Mouse (Mus musculus): ENCODE measurements around the gene Sult3a1.
"Not testable (repeated sequence)": the region's sequence is repeated elsewhere in the genome, so short reads cannot be mapped to it uniquely, and the experiment has no call there.

Gene Sult3a1

GRCm38 (mm10) chr10:33857421-33857820, at the start of gene Sult3a1:
Sult3a1 (plus strand) TSS chr10:33857721.
- no peak for DNase-seq (ENCODE audit: low read depth, low spot score)

GRCm38 (mm10) chr10:33811807-33812206, 45.7 kb upstream of the Sult3a1 start:
- DNase-seq (ENCODE audit: low read depth, low spot score) = no peak

- no peak for DNase-seq (ENCODE audit: low read depth, low spot score)
Measured at GRCm38 (mm10) chr10:33814266-33814665, 43.3 kb upstream of the Sult3a1 start.

- DNase-seq (ENCODE audit: low read depth, low spot score) = no peak
Measured at GRCm38 (mm10) chr10:33816923-33817322, 40.6 kb upstream of the Sult3a1 start.

- no peak for DNase-seq (ENCODE audit: low read depth, low spot score)
Measured at GRCm38 (mm10) chr10:33820892-33821291, 36.6 kb upstream of the Sult3a1 start.

- DNase-seq (ENCODE audit: low read depth, low spot score) = no peak
Measured at GRCm38 (mm10) chr10:33865994-33866393, 8.5 kb downstream of the Sult3a1 start.

GRCm38 (mm10) chr10:33870441-33870840, 12.9 kb downstream of the Sult3a1 start:
- DNase-seq (ENCODE audit: low read depth, low spot score) = peak; percentile 20

GRCm38 (mm10) chr10:33872672-33873398, 15.3 kb downstream of the Sult3a1 start:
- no peak for DNase-seq (ENCODE audit: low read depth, low spot score)

- peak; percentile 53 for DNase-seq (ENCODE audit: low read depth, low spot score)
Measured at GRCm38 (mm10) chr10:33882411-33882810, 24.9 kb downstream of the Sult3a1 start.

- DNase-seq (ENCODE audit: low read depth, low spot score) = not testable (repeated sequence)
Measured at GRCm38 (mm10) chr10:33901520-33901919, 44.0 kb downstream of the Sult3a1 start.

GRCm38 (mm10) chr10:33904530-33905481, 47.3 kb downstream of the Sult3a1 start, which contains the start of gene Rsph4a:
Rsph4a (plus strand) TSS chr10:33905111.
- DNase-seq (ENCODE audit: low read depth, low spot score) = peak; percentile 91

- peak; percentile 73 for DNase-seq (ENCODE audit: low read depth, low spot score)
Measured at GRCm38 (mm10) chr10:33905489-33905888, 48.0 kb downstream of the Sult3a1 start.

Data from ES-CJ7 (cell line).